Mouse (Mus musculus) G1E (cell line): ENCODE results near the gene Agbl4.

ENCODE experiments used
- CTCF ChIP-seq: IDR thresholded peaks from 2 replicates; pipeline ENCODE4 v1.5.1; 2012; ENCODE audit warnings: low read depth, low read length, inconsistent platforms, mixed read lengths
- GATA1 ChIP-seq: IDR thresholded peaks from 2 replicates; pipeline ENCODE4 v1.6.1; 2012; ENCODE audit warnings: borderline replicate concordance, low read length, inconsistent platforms, mixed read lengths

GRCm38 (mm10) chr4:111704975-111705374 is 1307.5 kb downstream of the Agbl4 start:
- TF ChIP-seq GATA1 (no peak), CTCF (no peak)
